Mouse (Mus musculus) bone marrow macrophage, adult 2 months (primary cell): ENCODE data around the gene Mat2b.

Experiments used
- CTCF ChIP-seq: IDR thresholded peaks from 2 replicates; pipeline ENCODE4 v1.5.1; 2012; ENCODE audit warnings: low read depth, mild to moderate bottlenecking, low read length, moderate library complexity
- POLR2A ChIP-seq: IDR thresholded peaks from 2 replicates; pipeline ENCODE4 v1.6.1; 2012; ENCODE audit warnings: mild to moderate bottlenecking, low read depth, low read length, borderline replicate concordance

GRCm38 (mm10) chr11:40718324-40718723, 23.3 kb upstream of the Mat2b start:
- no peak for TF ChIP-seq POLR2A
- TF ChIP-seq CTCF: no peak
